Mouse (Mus musculus) neural tube, embryonic 11.5 days (tissue): Measurements from ENCODE around the gene Hoxc11. TPM values are rescaled to one million over a fixed set of nuclear protein-coding genes. Genes with fewer than 3 reads are reported as not detected.

Experiments
- ATAC-seq: fragments of 200-750 bp; cut with Nextera tagmentation; 2 replicates; pipeline ENCODE4 v1.8.0; 2017; ENCODE audit warnings: moderate number of reproducible peaks, mild to moderate bottlenecking, moderate TSS enrichment, moderate library complexity; ENCODE audit not compliant: insufficient read depth, low FRiP score, low TSS enrichment
- DNase-seq: peaks from one replicate; pipeline ENCODE4 v3.0.0-alpha.2; 2015; ENCODE audit warnings: low spot score
- H3K27ac ChIP-seq: fragments of 300-500 bp; sonication (generic); 2 replicates; pipeline ENCODE4 v1.5.1; 2014; ENCODE audit warnings: low read depth, mild to moderate bottlenecking, low read length
- H3K27me3 ChIP-seq: fragments of 300-500 bp; sonication (generic); 2 replicates; pipeline ENCODE4 v1.6.1; 2014; ENCODE audit warnings: mild to moderate bottlenecking, low read length, mixed read lengths; ENCODE audit not compliant: control insufficient read depth, insufficient read depth
- H3K36me3 ChIP-seq: fragments of 300-500 bp; sonication (generic); 2 replicates; pipeline ENCODE4 v1.6.1; 2014; ENCODE audit warnings: mild to moderate bottlenecking, low read length, moderate library complexity, mixed read lengths; ENCODE audit not compliant: control insufficient read depth, insufficient read depth
- H3K4me1 ChIP-seq: fragments of 300-500 bp; sonication (generic); 2 replicates; pipeline ENCODE4 v1.6.1; 2014; ENCODE audit warnings: low read length, mixed read lengths; ENCODE audit not compliant: control insufficient read depth, insufficient read depth
- H3K4me2 ChIP-seq: fragments of 300-500 bp; sonication (generic); 2 replicates; pipeline ENCODE4 v1.6.1; 2014; ENCODE audit warnings: low read depth, mild to moderate bottlenecking, moderate library complexity
- H3K4me3 ChIP-seq: fragments of 300-500 bp; sonication (generic); 2 replicates; pipeline ENCODE4 v1.5.1; 2014; ENCODE audit warnings: low read depth, low read length
- H3K9ac ChIP-seq: fragments of 300-500 bp; sonication (generic); 2 replicates; pipeline ENCODE4 v1.6.1; 2014; ENCODE audit warnings: mild to moderate bottlenecking, low read length
- H3K9me3 ChIP-seq: fragments of 300-500 bp; sonication (generic); 2 replicates; pipeline ENCODE4 v1.6.1; 2016; ENCODE audit warnings: low read length; ENCODE audit not compliant: control insufficient read depth
- WGBS: fragments of 180-500 bp; shearing (Covaris S2); extraction: QIAGEN DNeasy Blood & Tissue Kit; methylation state at CpG from one replicate; pipeline ENCODE4 v1.1.7; 2014; 5-methylcytosine and 5-hydroxymethylcytosine counted together
- polyA plus RNA-seq: library from polyadenylated mRNA; unstranded; fragments of >200 nt; fragmentation: Nextera tagmentation; extraction: Ambion mirVana; gene quantifications from 2 replicates; pipeline ENCODE4 v1.2.1, GENCODE M21; 2014

Gene Hoxc11
- polyA plus RNA-seq, 1 experiment from 2014 or later, result 2.0 TPM

DNA sequence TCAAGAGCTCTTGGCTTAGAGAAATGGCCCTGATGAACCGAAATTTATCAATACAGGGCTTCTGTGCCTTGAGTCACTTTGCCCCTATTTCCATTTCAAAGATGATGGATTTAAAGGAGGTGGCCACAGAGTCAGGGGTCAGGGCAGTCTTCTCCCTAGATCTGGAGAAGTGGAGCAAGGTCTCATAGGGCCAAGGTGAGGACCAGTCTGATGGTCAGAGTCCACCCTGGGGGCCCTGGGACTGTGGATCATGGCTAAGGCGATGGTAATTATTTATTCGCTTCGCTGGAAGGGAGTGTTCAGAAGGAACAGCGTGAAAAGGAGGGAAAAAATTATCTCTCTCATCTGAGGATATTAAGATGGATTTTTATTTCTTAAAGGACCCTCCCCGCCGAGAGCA is 20.8 kb downstream of the Hoxc11 start:
- ATAC-seq (no peak), DNase-seq (no peak)
- H3K27me3 ChIP-seq, result peaks cover 73% of the 10 kb centered on the region
- peak overlapping the region; percentile 95 for H3K4me3 ChIP-seq
- peak overlapping the region; percentile 98 for H3K27ac ChIP-seq
- under 1% methylated on average over 7 of the region's 7 CpGs for WGBS
- H3K36me3 ChIP-seq, result no peaks in the 10 kb centered on the region
- peaks cover 4% of the 10 kb centered on the region; the same call in 1 of the 2 replicates for H3K4me1 ChIP-seq
- no peaks in the 10 kb centered on the region for H3K9me3 ChIP-seq
- H3K9ac ChIP-seq, result peak overlapping the region; percentile 100
- peak overlapping the region; percentile 90 for H3K4me2 ChIP-seq

DNA sequence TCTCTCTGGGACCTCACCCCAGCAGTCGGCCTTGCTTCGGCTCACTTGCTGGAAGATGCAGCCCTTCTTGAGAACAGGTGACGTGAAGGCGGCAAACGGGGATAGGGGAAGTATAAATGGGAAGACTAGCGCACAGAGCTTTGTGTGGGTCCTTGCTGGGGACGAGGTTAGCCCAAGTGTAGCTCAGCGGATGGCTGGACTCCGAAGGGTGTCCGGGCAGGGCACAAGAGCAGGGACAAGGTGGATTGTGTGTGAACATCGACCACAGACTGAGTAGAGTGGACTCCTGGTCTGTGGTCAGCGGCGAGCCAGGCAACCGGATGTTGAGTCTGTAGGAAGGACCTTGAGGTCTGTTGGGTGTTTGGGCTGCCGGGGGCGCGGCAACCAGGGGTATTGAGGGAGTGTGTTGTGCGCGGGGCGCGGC is 21.5 kb downstream of the Hoxc11 start:
- WGBS, result under 1% methylated on average over 21 of the region's 21 CpGs
- Histone ChIP-seq H3K27ac (peak overlapping the region; percentile 98), H3K9me3 (no peaks in the 10 kb centered on the region), H3K27me3 (peaks cover 73% of the 10 kb centered on the region), H3K9ac (peak overlapping the region; percentile 100), H3K36me3 (no peaks in the 10 kb centered on the region), H3K4me1 (peaks cover 4% of the 10 kb centered on the region; the same call in 1 of the 2 replicates), H3K4me3 (peak overlapping the region; percentile 95), H3K4me2 (peak overlapping the region; percentile 90)
- DNase-seq (no peak), ATAC-seq (no peak)

DNA sequence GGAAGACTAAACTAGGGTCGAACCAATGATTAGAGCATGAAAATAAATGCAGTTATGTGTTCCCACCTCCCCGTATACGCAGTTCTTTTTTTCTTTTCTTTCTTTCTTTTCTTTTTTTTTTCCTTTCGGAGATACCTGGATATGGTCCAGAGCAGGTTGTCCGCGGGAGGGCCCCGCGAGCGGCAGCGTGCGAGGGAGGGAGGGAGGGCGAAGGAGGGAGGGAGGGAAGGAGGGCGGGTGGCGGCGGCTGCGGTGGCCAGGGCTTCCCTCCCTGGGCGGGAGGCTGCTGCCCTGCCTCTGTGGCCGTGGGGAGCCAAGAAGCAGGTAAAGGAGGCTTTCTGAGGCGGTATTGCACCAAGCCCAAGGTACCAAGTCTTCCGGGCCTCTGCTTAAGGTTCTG is 21.9 kb downstream of the Hoxc11 start, which contains the start of gene Hoxc9:
TSS of gene Hoxc9 (plus strand) at position 269 of the 400 bp plus-strand sequence.
- no peak for DNase-seq
- ATAC-seq, result no peak
- Histone ChIP-seq H3K36me3 (no peaks in the 10 kb centered on the region), H3K4me1 (peaks cover 4% of the 10 kb centered on the region; the same call in 1 of the 2 replicates), H3K4me2 (peak within 1 kb of the TSS; percentile 90), H3K9ac (peak within 1 kb of the TSS; percentile 100), H3K4me3 (peak within 1 kb of the TSS; percentile 95), H3K9me3 (no peaks in the 10 kb centered on the region), H3K27me3 (peaks cover 73% of the 10 kb centered on the region), H3K27ac (peak within 1 kb of the TSS; percentile 98)
- 3% methylated on average over 12 of the region's 20 CpGs for WGBS

DNA sequence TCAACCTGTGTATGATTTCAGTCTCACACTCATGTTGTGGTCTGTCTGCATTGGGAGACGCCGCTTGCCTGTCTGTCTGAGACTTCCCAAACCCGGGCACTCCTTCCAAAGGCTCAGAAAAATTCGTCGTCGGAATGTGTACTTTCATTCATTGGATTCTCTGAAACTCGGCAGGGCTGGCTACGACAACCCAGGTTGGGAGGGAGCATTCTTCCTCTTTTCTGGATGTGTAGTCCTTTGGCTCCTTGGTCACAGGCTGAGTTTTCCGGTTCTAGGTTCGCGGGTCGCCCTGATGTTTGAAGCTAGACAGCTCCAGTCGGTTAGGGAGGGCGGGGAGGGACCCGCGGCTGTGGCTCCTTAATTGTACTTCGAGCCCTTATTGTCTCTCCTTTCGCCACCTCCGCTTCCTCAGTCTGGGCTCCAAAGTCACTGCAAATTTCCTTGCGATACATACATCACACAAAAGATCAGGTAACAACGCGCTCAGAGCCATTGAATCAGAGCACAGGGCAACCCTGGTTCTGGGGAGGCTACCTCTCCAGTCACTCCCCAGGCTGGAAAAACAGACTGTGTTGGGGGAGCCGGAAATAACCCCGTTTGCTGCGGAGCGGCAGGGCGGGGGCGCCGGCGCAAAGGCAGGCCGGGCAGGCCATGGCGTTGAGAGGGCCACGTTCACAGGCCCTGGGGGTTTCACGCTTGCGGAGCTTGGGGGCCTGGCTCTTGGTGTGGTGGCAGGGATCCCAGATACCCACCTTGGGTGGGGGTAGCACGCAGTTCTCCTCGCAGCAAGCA is 22.6 kb downstream of the Hoxc11 start:
- H3K27me3 ChIP-seq, result peaks cover 70% of the 10 kb centered on the region
- DNase-seq (no peak), ATAC-seq (peak; percentile 18; the same call in 1 of the 2 replicates)
- no peaks in the 10 kb centered on the region for H3K9me3 ChIP-seq
- under 1% methylated on average over 37 of the region's 37 CpGs for WGBS
- H3K4me2 ChIP-seq, result peak overlapping the region; percentile 90
- peaks cover 4% of the 10 kb centered on the region; the same call in 1 of the 2 replicates for H3K4me1 ChIP-seq
- H3K4me3 ChIP-seq, result peak overlapping the region; percentile 95
- H3K27ac ChIP-seq, result peak overlapping the region; percentile 98
- H3K36me3 ChIP-seq, result no peaks in the 10 kb centered on the region
- H3K9ac ChIP-seq, result peak overlapping the region; percentile 100

DNA sequence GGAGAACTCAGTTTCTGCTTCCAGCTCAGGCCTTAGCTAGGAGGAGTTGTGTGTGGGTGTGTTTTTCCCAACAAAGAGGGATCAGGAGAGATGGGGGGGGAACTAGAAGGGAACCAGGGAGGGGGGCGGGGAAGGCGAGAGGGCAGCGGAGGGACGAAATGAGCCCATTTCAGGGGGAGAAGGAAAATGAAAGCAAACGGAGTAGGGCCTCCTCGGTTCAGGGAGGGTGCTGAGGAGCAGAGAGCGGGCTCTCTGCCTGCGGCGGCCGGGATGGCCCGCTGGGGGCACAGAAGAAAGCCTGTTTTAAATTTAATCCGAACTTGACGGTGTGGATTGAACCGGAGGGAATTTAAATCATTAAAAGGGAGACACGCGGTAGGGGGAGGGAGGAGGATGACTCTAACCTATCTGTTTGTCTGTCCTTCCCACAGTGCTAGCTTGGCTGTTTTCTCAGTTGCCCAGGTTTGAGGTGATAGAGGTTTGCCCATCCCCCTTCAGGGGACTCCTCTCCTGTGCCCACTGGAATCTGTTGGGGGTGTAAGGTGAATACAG is 23.3 kb downstream of the Hoxc11 start:
- H3K4me3 ChIP-seq, result peak overlapping the region; percentile 95
- H3K36me3 ChIP-seq, result no peaks in the 10 kb centered on the region
- under 1% methylated on average over 16 of the region's 16 CpGs for WGBS
- peak overlapping the region; percentile 100 for H3K9ac ChIP-seq
- H3K27ac ChIP-seq, result peak overlapping the region; percentile 98
- H3K9me3 ChIP-seq, result no peaks in the 10 kb centered on the region
- ATAC-seq (peak; percentile 17; the same call in 1 of the 2 replicates), DNase-seq (no peak)
- H3K4me2 ChIP-seq, result peak overlapping the region; percentile 90
- peaks cover 4% of the 10 kb centered on the region; the same call in 1 of the 2 replicates for H3K4me1 ChIP-seq
- peaks cover 65% of the 10 kb centered on the region for H3K27me3 ChIP-seq

DNA sequence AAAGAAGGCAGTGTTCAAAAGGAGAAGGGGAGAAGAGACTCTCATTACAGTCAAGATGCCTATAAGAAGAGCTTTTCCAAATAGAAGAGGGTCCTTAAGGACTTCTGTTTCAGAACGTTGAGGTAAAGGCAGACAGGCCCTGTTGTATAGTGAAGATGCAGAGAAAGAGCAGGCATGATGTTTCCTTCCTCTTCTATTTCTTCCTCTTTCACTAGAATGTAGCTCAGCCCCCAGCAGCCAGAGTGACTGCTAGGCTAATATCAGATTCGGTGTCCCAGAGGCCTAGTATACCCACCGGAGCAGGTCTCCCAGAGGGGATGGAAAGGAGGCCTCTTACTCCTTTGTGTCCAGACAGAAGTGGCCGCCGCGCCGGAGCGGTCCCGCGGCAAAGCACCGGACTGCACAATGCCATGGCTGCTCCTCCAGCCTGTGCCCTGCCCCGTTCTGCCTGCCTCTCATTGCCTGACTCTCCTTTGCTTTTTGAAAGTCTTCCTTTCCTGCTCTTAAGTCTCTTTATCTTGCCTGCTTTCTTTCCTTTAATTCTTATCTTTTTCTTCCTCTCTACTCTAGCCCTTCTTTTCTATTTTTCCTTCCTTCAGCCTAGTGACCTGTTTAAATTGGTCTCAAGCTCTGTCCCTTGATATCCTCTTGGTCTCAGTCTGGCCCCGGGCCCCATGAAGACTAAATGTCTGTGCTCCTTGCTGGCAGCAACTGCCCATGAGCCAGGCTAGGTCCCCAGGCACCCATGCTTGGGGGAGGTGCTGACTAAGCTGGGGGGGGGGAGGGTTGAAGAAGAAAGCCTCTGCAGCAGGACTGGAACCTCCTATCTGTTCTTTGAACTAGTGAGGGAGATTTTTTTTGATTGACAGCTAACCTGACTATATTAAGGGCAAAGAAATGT is 24.6 kb downstream of the Hoxc11 start:
- peak overlapping the region; percentile 98 for H3K27ac ChIP-seq
- H3K27me3 ChIP-seq, result peaks cover 57% of the 10 kb centered on the region
- H3K4me1 ChIP-seq, result peaks cover 4% of the 10 kb centered on the region; the same call in 1 of the 2 replicates
- WGBS, result under 1% methylated on average over 13 of the region's 13 CpGs
- ATAC-seq, result no peak
- peak overlapping the region; percentile 100 for H3K9ac ChIP-seq
- no peaks in the 10 kb centered on the region for H3K9me3 ChIP-seq
- H3K36me3 ChIP-seq, result peaks cover 1% of the 10 kb centered on the region; the same call in 1 of the 2 replicates
- no peak for DNase-seq
- peak overlapping the region; percentile 90 for H3K4me2 ChIP-seq
- H3K4me3 ChIP-seq, result peak overlapping the region; percentile 95

DNA sequence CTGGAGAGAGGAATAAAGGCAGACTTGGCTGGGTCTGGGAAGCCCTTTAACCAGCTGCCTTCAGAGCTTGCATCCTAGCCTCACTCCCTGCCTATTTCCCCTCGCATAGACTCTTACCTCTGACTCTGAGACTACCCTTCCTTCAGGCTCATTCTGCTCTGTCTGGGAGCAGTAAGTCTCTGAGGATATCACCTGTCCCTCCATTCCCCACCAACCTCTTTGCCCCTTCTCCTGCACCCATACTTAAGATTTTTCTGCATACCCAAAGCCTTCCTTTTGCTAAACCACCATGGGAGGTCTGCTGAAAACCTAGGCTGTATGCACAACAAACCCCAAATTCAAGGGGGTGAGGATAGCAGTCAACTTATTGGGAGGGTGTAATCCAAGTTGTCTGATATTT is 25.7 kb downstream of the Hoxc11 start:
- 0% methylated on average over 1 of the region's 1 CpGs for WGBS
- ATAC-seq (no peak), DNase-seq (no peak)
- peak overlapping the region; percentile 95 for H3K4me3 ChIP-seq
- peaks cover 9% of the 10 kb centered on the region for H3K4me1 ChIP-seq
- H3K9me3 ChIP-seq, result no peaks in the 10 kb centered on the region
- peak overlapping the region; percentile 98 for H3K27ac ChIP-seq
- H3K27me3 ChIP-seq, result peaks cover 52% of the 10 kb centered on the region
- peak overlapping the region; percentile 100 for H3K9ac ChIP-seq
- H3K36me3 ChIP-seq, result peaks cover 2% of the 10 kb centered on the region; the same call in 1 of the 2 replicates
- peak overlapping the region; percentile 90 for H3K4me2 ChIP-seq

DNA sequence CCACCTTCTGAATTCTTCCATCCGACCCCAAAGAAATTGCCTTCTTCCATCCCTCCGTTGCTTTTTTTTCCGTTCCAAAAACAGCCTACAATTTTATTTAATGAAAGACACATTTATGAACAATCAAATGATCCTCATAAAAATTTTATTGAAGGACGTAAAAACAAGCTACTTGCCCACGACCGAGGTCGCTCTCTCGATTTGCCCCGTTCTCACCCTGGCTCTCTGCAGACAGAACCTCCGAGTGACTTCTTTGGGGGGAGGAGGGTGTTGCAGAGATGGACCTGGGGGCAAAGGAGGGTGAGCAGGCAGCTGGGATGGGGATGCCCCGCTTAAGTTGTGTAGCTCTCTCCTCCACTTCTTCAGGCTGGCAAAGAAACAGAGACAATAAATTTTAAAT is 26.1 kb downstream of the Hoxc11 start:
- H3K27ac ChIP-seq, result peak overlapping the region; percentile 98
- DNase-seq (no peak), ATAC-seq (no peak)
- no peaks in the 10 kb centered on the region for H3K9me3 ChIP-seq
- H3K36me3 ChIP-seq, result peaks cover 2% of the 10 kb centered on the region; the same call in 1 of the 2 replicates
- 2% methylated on average over 11 of the region's 11 CpGs for WGBS
- H3K27me3 ChIP-seq, result peaks cover 50% of the 10 kb centered on the region
- H3K9ac ChIP-seq, result peak overlapping the region; percentile 100
- H3K4me2 ChIP-seq, result peak overlapping the region; percentile 90
- peaks cover 10% of the 10 kb centered on the region for H3K4me1 ChIP-seq
- H3K4me3 ChIP-seq, result peak overlapping the region; percentile 95
